Mouse (Mus musculus) limb, embryonic 15.5 days (tissue): ENCODE data around the gene Ttyh2. TPM values are rescaled to one million over a fixed set of nuclear protein-coding genes. Genes with fewer than 3 reads are reported as not detected.

ENCODE experiments used
- ATAC-seq: fragments of 200-750 bp; cut with Nextera tagmentation; 2 replicates; pipeline ENCODE4 v1.8.0; 2017; ENCODE audit warnings: low read depth, moderate TSS enrichment; ENCODE audit not compliant: insufficient number of reproducible peaks, low FRiP score, low TSS enrichment
- H3K27ac ChIP-seq: fragments of 300-500 bp; sonication (generic); 2 replicates; pipeline ENCODE4 v1.5.1; 2015; ENCODE audit warnings: moderate library complexity, mild to moderate bottlenecking, inconsistent platforms
- H3K27me3 ChIP-seq: fragments of 300-500 bp; sonication (generic); 2 replicates; pipeline ENCODE4 v1.6.1; 2015; ENCODE audit warnings: inconsistent platforms
- H3K36me3 ChIP-seq: fragments of 300-500 bp; sonication (generic); 2 replicates; pipeline ENCODE4 v1.6.1; 2015; ENCODE audit warnings: inconsistent platforms
- H3K4me1 ChIP-seq: fragments of 300-500 bp; sonication (generic); 2 replicates; pipeline ENCODE4 v1.6.1; 2015; ENCODE audit warnings: inconsistent platforms
- H3K4me2 ChIP-seq: fragments of 300-500 bp; sonication (generic); 2 replicates; pipeline ENCODE4 v1.6.1; 2015; ENCODE audit warnings: mild to moderate bottlenecking, inconsistent platforms
- H3K4me3 ChIP-seq: fragments of 300-500 bp; sonication (generic); 2 replicates; pipeline ENCODE4 v1.5.1; 2015; ENCODE audit warnings: mild to moderate bottlenecking, inconsistent platforms
- H3K9ac ChIP-seq: fragments of 300-500 bp; sonication (generic); 2 replicates; pipeline ENCODE4 v1.6.1; 2015; ENCODE audit warnings: inconsistent platforms
- H3K9me3 ChIP-seq: fragments of 300-500 bp; sonication (generic); 2 replicates; pipeline ENCODE4 v1.6.1; 2016; ENCODE audit warnings: inconsistent platforms
- WGBS: fragments of 180-500 bp; shearing (Covaris S2); methylation state at CpG from one replicate; pipeline ENCODE4 v1.1.7; 2015; 5-methylcytosine and 5-hydroxymethylcytosine counted together
- polyA plus RNA-seq: library from polyadenylated mRNA; unstranded; fragments of >200 nt; fragmentation: Nextera tagmentation; extraction: Ambion mirVana; gene quantifications from 2 replicates; pipeline ENCODE4 v1.2.1, GENCODE M21; 2015

Gene Ttyh2
- 22.4 and 29.7 TPM in 2 replicates for polyA plus RNA-seq

- Histone ChIP-seq H3K9ac (peak within 1 kb of the TSS; percentile 69), H3K36me3 (peaks cover 38% of the 10 kb centered on the region), H3K4me3 (peak within 1 kb of the TSS; percentile 62), H3K4me1 (peaks cover 56% of the 10 kb centered on the region), H3K4me2 (peak within 1 kb of the TSS; percentile 94), H3K27ac (peak within 1 kb of the TSS; percentile 75), H3K9me3 (no peaks in the 10 kb centered on the region), H3K27me3 (no peaks in the 10 kb centered on the region)
- WGBS, result 1% methylated on average over 37 of the region's 40 CpGs
- ATAC-seq, result peak; percentile 84
These were observed at the start of gene Ttyh2 for GRCm38 (mm10) chr11:114675341-114675825. TSS of gene Ttyh2 (plus strand) at chr11:114675431.

DNA sequence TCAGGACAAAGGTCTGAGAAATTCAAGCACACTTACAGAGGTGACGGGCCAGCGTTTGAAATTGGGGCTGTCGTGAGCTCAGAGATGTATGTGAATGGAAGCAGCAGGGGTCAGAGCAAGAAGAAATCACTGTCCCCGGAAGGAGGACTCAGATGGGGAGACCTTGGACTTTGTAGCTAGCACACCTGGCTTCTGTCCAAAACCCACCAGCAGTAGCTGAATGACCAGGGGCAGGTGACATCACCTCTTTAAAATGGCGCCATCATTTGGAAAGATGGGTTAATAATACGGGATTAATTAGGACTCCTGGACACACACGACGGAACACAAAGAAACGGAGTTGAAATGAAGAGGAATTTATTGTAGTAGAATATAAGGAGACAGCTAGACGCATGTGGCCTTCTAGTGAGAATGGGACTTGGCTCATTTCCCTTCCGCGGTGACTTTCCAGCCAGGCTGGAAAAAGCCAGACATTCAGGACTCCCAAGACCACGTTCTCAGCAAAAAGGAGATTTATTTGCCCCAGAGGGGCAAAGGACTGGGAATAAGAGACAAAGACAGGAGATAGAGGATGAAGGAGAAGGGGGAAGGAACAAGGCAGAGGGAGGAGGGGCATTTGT lies 49.0 kb upstream of the Ttyh2 start:
- H3K4me3 ChIP-seq, result no peak overlapping the region
- H3K36me3 ChIP-seq, result no peaks in the 10 kb centered on the region
- H3K27ac ChIP-seq, result no peak overlapping the region
- no peaks in the 10 kb centered on the region for H3K27me3 ChIP-seq
- no peak overlapping the region for H3K4me2 ChIP-seq
- 58% methylated on average over 13 of the region's 13 CpGs for WGBS
- peaks cover 4% of the 10 kb centered on the region for H3K9me3 ChIP-seq
- H3K4me1 ChIP-seq, result no peaks in the 10 kb centered on the region
- no peak for ATAC-seq
- no peak overlapping the region for H3K9ac ChIP-seq

DNA sequence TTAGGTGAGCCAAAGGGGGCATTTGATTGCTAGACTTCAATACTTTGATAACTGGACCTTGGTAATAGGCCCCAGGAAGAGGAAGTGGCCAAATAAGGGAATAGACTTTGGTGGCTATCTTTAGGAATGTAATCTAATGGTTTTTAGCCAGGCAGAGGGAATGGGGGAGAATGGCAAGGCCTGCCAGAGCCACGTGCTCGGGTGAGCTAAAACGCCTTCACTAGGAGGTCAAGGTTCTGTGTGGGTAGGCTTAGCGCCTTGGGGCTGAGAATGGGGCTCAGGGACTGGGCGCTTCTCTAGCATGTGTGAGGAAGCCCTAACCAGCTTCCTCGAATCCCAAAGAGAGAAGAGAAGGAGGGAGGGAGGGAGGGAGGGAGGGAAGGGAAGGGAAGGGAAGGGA lies 48.2 kb upstream of the Ttyh2 start:
- H3K9me3 ChIP-seq, result peaks cover 4% of the 10 kb centered on the region
- H3K4me3 ChIP-seq, result no peak overlapping the region
- no peak overlapping the region for H3K4me2 ChIP-seq
- WGBS, result 76% methylated on average over 5 of the region's 6 CpGs
- no peak overlapping the region for H3K9ac ChIP-seq
- H3K36me3 ChIP-seq, result no peaks in the 10 kb centered on the region
- no peak overlapping the region for H3K27ac ChIP-seq
- H3K27me3 ChIP-seq, result no peaks in the 10 kb centered on the region
- ATAC-seq, result no peak
- H3K4me1 ChIP-seq, result no peaks in the 10 kb centered on the region

DNA sequence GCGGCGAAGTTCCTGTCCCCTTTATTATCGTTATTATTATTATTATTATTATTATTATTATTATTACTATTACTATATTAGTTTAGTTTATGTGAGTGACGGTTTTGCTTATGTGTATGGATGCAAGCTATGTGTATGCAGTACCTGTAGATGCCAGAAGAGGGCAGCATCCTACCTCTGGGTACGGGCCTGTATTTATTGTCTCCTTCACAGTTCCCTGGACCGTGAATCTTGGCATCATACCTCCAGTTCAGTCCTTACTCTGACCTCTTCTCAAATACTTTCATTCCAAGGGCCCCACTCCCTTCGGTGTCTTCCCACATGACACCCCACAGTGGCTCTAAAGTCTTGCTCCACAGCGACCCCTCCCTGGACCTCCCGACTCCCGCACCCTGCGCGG lies 47.2 kb upstream of the Ttyh2 start:
- ATAC-seq, result no peak
- no peak overlapping the region for H3K27ac ChIP-seq
- H3K27me3 ChIP-seq, result no peaks in the 10 kb centered on the region
- no peaks in the 10 kb centered on the region for H3K36me3 ChIP-seq
- WGBS, result 61% methylated on average over 12 of the region's 12 CpGs
- H3K4me2 ChIP-seq, result no peak overlapping the region
- H3K9me3 ChIP-seq, result peaks cover 4% of the 10 kb centered on the region
- no peak overlapping the region for H3K9ac ChIP-seq
- H3K4me1 ChIP-seq, result no peaks in the 10 kb centered on the region
- H3K4me3 ChIP-seq, result no peak overlapping the region

DNA sequence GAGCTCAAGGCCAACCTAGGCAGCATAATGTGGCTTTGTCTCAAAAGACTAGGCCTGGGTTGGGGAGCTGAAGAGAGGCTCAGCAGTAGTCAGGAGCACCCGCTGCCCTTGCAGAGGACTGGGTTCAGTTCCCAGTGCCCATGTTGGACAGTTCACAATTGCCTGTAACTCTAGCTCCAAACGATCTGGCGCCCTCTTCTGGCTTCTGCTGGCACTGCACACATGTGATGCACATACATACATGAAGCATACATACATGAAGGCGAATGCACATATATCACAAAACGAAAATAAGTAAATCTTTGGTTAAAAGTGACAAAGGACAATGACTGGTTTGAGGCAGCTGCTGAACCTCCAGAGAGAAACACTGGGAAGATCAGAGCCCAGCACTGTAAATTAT lies 45.2 kb upstream of the Ttyh2 start:
- no peaks in the 10 kb centered on the region for H3K4me1 ChIP-seq
- H3K9me3 ChIP-seq, result peaks cover 4% of the 10 kb centered on the region
- no peak for ATAC-seq
- 83% methylated on average over 5 of the region's 5 CpGs for WGBS
- no peak overlapping the region for H3K27ac ChIP-seq
- no peak overlapping the region for H3K4me3 ChIP-seq
- H3K36me3 ChIP-seq, result no peaks in the 10 kb centered on the region
- no peaks in the 10 kb centered on the region for H3K27me3 ChIP-seq
- H3K4me2 ChIP-seq, result no peak overlapping the region
- no peak overlapping the region for H3K9ac ChIP-seq

DNA sequence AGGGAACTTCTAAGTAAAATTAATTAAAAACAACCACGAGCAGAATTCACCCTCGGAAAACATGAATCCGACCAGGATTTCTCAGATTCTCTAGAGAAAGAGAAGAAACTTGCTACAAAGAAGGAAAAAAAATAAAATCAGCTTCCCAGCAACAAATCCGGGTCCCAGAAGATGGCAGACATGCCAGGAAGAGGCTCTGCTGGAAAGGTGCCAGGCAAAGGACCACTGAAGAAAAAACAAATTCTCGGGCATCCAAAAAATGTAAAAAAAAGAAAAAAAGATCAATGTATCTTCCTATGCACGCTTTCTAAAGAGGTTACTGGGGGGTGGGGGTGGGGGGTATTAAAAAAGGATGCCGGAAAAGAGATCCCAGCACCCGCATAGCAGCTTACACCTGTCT lies 43.0 kb upstream of the Ttyh2 start:
- Histone ChIP-seq H3K4me1 (peaks cover 10% of the 10 kb centered on the region; the same call in 1 of the 2 replicates), H3K27ac (no peak overlapping the region), H3K4me2 (no peak overlapping the region), H3K4me3 (no peak overlapping the region), H3K36me3 (no peaks in the 10 kb centered on the region), H3K27me3 (peaks cover 5% of the 10 kb centered on the region), H3K9ac (no peak overlapping the region), H3K9me3 (peaks cover 4% of the 10 kb centered on the region)
- WGBS, result 59% methylated on average over 8 of the region's 8 CpGs
- no peak for ATAC-seq

- Histone ChIP-seq H3K4me2 (peak overlapping the region; percentile 35), H3K27me3 (peaks cover 31% of the 10 kb centered on the region), H3K4me3 (no peak overlapping the region), H3K4me1 (peaks cover 22% of the 10 kb centered on the region), H3K36me3 (no peaks in the 10 kb centered on the region), H3K27ac (no peak overlapping the region), H3K9ac (no peak overlapping the region), H3K9me3 (no peaks in the 10 kb centered on the region)
- WGBS, result under 1% methylated on average over 6 of the region's 6 CpGs
- ATAC-seq, result peak; percentile 47; the same call in 1 of the 2 replicates
These were observed 38.9 kb upstream of the Ttyh2 start for GRCm38 (mm10) chr11:114636292-114636691.

GRCm38 (mm10) chr11:114636727-114637505 lies 38.3 kb upstream of the Ttyh2 start:
- H3K4me2 ChIP-seq, result peak overlapping the region; percentile 35
- H3K4me1 ChIP-seq, result peaks cover 22% of the 10 kb centered on the region
- no peak for ATAC-seq
- 57% methylated on average over 35 of the region's 35 CpGs for WGBS
- no peak overlapping the region for H3K27ac ChIP-seq
- H3K36me3 ChIP-seq, result no peaks in the 10 kb centered on the region
- H3K9ac ChIP-seq, result no peak overlapping the region
- H3K4me3 ChIP-seq, result no peak overlapping the region
- peaks cover 31% of the 10 kb centered on the region for H3K27me3 ChIP-seq
- no peaks in the 10 kb centered on the region for H3K9me3 ChIP-seq

DNA sequence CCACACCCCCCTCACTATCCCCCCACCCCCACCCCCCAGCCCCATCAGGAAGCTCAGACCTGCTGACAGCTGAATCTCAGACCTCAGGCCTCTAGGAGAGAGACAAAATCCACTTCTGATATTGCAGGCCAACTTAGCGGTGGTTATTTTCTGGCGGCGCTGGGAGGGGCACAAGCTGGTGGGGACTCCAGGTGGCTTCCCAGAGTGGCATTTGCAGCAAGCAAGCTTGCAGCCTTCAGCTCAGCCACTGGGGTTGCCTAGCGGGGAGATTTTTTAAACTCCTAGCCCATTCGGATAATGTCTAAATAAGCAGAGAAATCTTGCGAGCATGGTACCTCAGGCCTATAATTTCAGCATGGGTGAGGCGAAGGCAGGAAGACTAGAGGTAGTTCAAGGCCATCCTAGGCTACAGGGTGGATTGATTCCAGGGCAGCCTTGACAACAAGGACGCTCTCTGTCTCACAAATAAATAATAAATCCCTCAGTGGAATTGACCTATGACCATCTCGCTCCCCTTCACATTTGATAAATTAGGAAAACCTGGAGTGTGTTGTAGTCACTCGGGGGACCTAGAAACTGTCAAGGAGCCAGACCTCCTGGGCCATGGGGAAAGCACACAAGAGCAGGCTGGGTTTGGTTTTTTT lies 36.5 kb upstream of the Ttyh2 start:
- peaks cover 31% of the 10 kb centered on the region for H3K27me3 ChIP-seq
- no peak overlapping the region for H3K4me2 ChIP-seq
- no peak overlapping the region for H3K4me3 ChIP-seq
- WGBS, result 55% methylated on average over 10 of the region's 10 CpGs
- H3K27ac ChIP-seq, result no peak overlapping the region
- H3K9ac ChIP-seq, result no peak overlapping the region
- ATAC-seq, result no peak
- no peaks in the 10 kb centered on the region for H3K9me3 ChIP-seq
- no peaks in the 10 kb centered on the region for H3K36me3 ChIP-seq
- peaks cover 22% of the 10 kb centered on the region for H3K4me1 ChIP-seq

DNA sequence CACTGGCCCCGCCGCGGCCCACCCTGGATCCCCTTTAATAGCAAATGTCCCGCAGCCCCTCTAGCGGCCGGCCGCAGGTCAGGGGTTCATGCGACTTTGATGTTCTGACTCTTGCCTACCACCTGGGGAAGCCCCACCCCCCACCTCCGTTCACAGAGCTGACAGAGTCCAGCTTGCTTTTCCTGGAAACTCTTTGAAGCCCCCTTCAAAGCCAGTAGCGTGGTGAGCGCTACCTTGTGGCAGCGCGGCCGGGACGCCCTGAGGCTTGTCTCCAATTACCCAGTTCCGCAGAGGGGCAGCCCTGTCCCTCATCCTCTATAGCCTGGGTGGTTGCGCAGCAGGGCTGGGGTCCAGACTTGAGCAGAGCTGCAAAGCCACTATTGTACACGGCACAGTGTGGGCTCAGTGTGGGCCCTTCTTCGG lies 35.5 kb upstream of the Ttyh2 start:
- Histone ChIP-seq H3K27ac (no peak overlapping the region), H3K9ac (no peak overlapping the region), H3K4me2 (no peak overlapping the region), H3K4me3 (no peak overlapping the region), H3K27me3 (peaks cover 31% of the 10 kb centered on the region), H3K36me3 (no peaks in the 10 kb centered on the region), H3K9me3 (no peaks in the 10 kb centered on the region), H3K4me1 (peaks cover 22% of the 10 kb centered on the region)
- 6% methylated on average over 19 of the region's 19 CpGs for WGBS
- ATAC-seq, result no peak

DNA sequence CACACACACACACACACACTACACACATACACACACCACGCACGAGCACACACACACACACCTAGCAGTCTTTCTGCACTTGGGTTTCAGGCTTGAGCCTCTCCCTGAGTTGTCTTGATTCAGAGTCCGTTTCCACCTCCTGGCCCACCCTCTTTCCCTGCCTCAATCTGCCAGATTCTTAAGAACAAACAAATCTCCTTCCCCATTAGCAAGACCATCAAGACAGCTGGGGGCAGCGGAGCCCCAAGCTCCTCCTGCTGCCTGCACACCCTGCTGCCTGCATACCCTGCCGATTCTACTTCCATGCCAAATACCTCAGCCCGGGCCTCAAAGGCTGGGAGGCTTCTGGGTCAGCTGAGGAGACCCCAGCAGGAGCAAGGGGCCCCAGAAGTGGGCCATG lies 34.6 kb upstream of the Ttyh2 start:
- peaks cover 21% of the 10 kb centered on the region for H3K4me1 ChIP-seq
- no peak overlapping the region for H3K4me3 ChIP-seq
- H3K4me2 ChIP-seq, result no peak overlapping the region
- no peak overlapping the region for H3K9ac ChIP-seq
- no peaks in the 10 kb centered on the region for H3K36me3 ChIP-seq
- 42% methylated on average over 6 of the region's 6 CpGs for WGBS
- no peak overlapping the region for H3K27ac ChIP-seq
- H3K9me3 ChIP-seq, result no peaks in the 10 kb centered on the region
- no peak for ATAC-seq
- H3K27me3 ChIP-seq, result peaks cover 31% of the 10 kb centered on the region

- WGBS, result 77% methylated on average over 8 of the region's 8 CpGs
- Histone ChIP-seq H3K4me1 (peaks cover 18% of the 10 kb centered on the region), H3K9ac (no peak overlapping the region), H3K9me3 (no peaks in the 10 kb centered on the region), H3K4me2 (no peak overlapping the region), H3K27ac (no peak overlapping the region), H3K4me3 (no peak overlapping the region), H3K36me3 (no peaks in the 10 kb centered on the region), H3K27me3 (peaks cover 31% of the 10 kb centered on the region)
- no peak for ATAC-seq
These were observed 34.1 kb upstream of the Ttyh2 start for GRCm38 (mm10) chr11:114641136-114641535.
